Mouse (Mus musculus): ENCODE measurements around the gene Usp16.
A peak's percentile ranks its signal among the peaks of the same experiment; 100 is the strongest.

DNA sequence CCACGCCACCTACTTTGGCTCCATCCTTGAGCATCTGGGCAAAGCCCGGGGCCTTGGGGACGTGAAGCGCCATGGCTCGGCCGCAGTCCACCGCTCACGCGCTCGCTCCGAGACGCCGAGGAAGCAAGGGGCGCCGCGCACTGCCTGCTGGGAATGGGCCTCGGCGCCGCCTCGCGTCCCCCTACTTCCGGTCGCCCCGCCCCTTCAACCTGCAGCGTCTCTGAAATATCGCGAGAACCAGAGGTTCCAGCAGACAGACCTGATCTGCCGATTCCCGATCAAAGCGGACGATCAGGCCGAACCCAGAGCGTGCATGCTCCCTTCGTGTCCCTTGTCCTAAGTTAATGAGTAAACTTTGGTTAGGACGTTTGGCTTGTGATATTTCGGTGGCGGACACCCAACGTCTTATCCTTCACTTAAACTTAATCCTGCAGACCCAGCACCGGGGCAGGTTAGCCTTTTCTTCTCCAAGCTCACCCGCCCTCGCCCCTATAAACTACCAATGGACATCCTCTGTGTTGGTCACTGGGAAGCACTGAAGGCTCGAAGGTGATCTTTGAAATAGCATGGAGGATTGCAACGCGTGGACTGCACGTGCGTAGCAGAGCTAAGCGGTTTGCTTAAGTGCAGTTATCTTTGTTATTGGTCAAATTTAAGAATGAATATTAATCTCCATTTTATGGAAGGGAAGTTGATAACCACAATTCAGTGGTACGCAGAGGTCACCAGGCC is 41.4 kb downstream of the Usp16 start, which contains the start of gene Cct8:
- TF ChIP-seq CHD2 (IDR thresholded peaks at IDR 0.05; ENCODE audit: low read depth, low read length) (peak; percentile 100), MAFK (IDR thresholded peaks at IDR 0.05; ENCODE audit: insufficient read depth, low read depth, low read length) (no peak), ZNF384 (IDR thresholded peaks at IDR 0.05; ENCODE audit: low read depth, low read length) (no peak), ZC3H11A (IDR thresholded peaks at IDR 0.05; ENCODE audit: borderline replicate concordance, low read depth, low read length) (no peak), HCFC1 (IDR thresholded peaks at IDR 0.05; ENCODE audit: borderline replicate concordance, insufficient read depth, low read length) (peak; percentile 82; the same call in 1 of the 2 replicates)
